13 mouse cellular contexts compared by ENCODE assay signal in genomic region chr8:79606225-79606624, GRCm38 (mm10). TPM values are rescaled to one million over a fixed set of nuclear protein-coding genes. Genes with fewer than 3 reads are reported as not detected.
A peak's percentile ranks its signal among the peaks of the same experiment; 100 is the strongest.
DNase-seq lines count a peak whose midpoint lies in the region; ATAC-seq and TF ChIP-seq lines count a peak whose summit lies in the region.
"Had no signal": no experiment of that assay in that cellular context is flagged by ENCODE, and none has a peak within 500 bp of the region (broad histone marks: within the 10 kb centered on the region; RNA-seq: fewer than 3 reads in every experiment).

No protein-coding gene starts in this region.

- no peaks in the 10 kb centered on the region for H3K36me3 ChIP-seq in kidney, adult 2 months (ENCODE audit: control insufficient read depth, insufficient read depth, low read length)
- no peaks in the 10 kb centered on the region for H3K36me3 ChIP-seq in thymus, adult 2 months (ENCODE audit: control insufficient read depth, insufficient read depth, low read length)
- H3K36me3 ChIP-seq: hindbrain, embryonic 12.5 days; midbrain, embryonic 13.5 days; neural tube, embryonic 13.5 days had no signal

- POLR2A ChIA-PET in Patski (lab: Charles Lee) = no interaction called here

- 0 out of 2 replicates have a peak, but pooled peaks have one; percentile 14 for TF ChIP-seq CTCF in kidney, adult 2 months (conservative IDR thresholded peaks at IDR 0.05; ENCODE audit: insufficient read depth, insufficient read length, low read depth, low read length)
- no peak for TF ChIP-seq CTCF in thymus, adult 2 months (IDR thresholded peaks at IDR 0.05; ENCODE audit: borderline replicate concordance, control insufficient read depth, extremely low read depth, insufficient read depth, low read length, poor library complexity)
- TF ChIP-seq CTCF in Patski (IDR thresholded peaks at IDR 0.05) = peak; percentile 60

- TF ChIP-seq POLR2A in kidney, adult 2 months (IDR thresholded peaks at IDR 0.05; ENCODE audit: low read depth, low read length) = no peak
- no peak for TF ChIP-seq POLR2A in thymus, adult 2 months (IDR thresholded peaks at IDR 0.05; ENCODE audit: control insufficient read depth, extremely low read depth, insufficient read depth, low read length, poor library complexity)

- no peaks in the 10 kb centered on the region for H3K27me3 ChIP-seq in kidney, adult 2 months (replicated peaks; ENCODE audit: control insufficient read depth, insufficient read depth, low read length)
- H3K27me3 ChIP-seq in thymus, adult 2 months (ENCODE audit: control insufficient read depth, insufficient read depth, low read length) = no peaks in the 10 kb centered on the region
- H3K27me3 ChIP-seq in Patski = no peaks in the 10 kb centered on the region
- H3K27me3 ChIP-seq: hindbrain, embryonic 12.5 days; midbrain, embryonic 13.5 days; neural tube, embryonic 13.5 days had no signal

- CTCF ChIA-PET in Patski (lab: Charles Lee) = interaction anchor here (1.1 to 1.2 kb wide), 2 partner anchors 10 to 19 kb away, joined by 3 to 4 read pairs; no protein-coding TSS in a partner anchor

- no peak overlapping the region for H3K4me3 ChIP-seq in kidney, adult 2 months (ENCODE audit: insufficient read depth, low read depth, low read length)
- H3K4me3 ChIP-seq in thymus, adult 2 months (ENCODE audit: control insufficient read depth, insufficient read depth, low read length) = no peak overlapping the region
- H3K4me3 ChIP-seq: hindbrain, embryonic 12.5 days; midbrain, embryonic 13.5 days; neural tube, embryonic 13.5 days had no signal

- ATAC-seq in Patski = no peak
- ATAC-seq: activated CD4-positive, CD25-positive, alpha-beta regulatory T cell, adult 4 months; midbrain, embryonic 13.5 days had no signal

- H3K4me1 ChIP-seq in kidney, adult 2 months (ENCODE audit: control insufficient read depth, insufficient read depth, low read length) = no peaks in the 10 kb centered on the region
- no peaks in the 10 kb centered on the region for H3K4me1 ChIP-seq in thymus, adult 2 months (replicated peaks; ENCODE audit: control insufficient read depth, insufficient read depth, low read length)
- H3K4me1 ChIP-seq: hindbrain, embryonic 12.5 days; midbrain, embryonic 13.5 days; neural tube, embryonic 13.5 days had no signal

- DNase-seq in kidney, adult 2 months = no peak
- DNase-seq in kidney, adult 11 months = no peak
- DNase-seq in thymus, adult 2 months = peak; percentile 15
- DNase-seq in thymus, postnatal 10 days (ENCODE audit: low spot score in 2 of 2) = no peak
- DNase-seq in Patski (ENCODE audit: low read depth, low spot score) = no peak
- peak; percentile 57 for DNase-seq in thymus, postnatal 4 days
- DNase-seq in right cerebral cortex, postnatal 4 days = no peak
- DNase-seq: gastrocnemius, postnatal 36 days; right cerebral cortex, postnatal 25 days had no signal

- in situ Hi-C loops in Patski (cut with MboI; ENCODE audit: low pct_unique_long_range_greater_than_20kb) = no loop called here

- no peak overlapping the region for H3K27ac ChIP-seq in kidney, adult 2 months (ENCODE audit: insufficient read depth, low read depth, low read length)
- no peak overlapping the region for H3K27ac ChIP-seq in thymus, adult 2 months (ENCODE audit: control insufficient read depth, insufficient read depth, low read length)
- H3K27ac ChIP-seq: hindbrain, embryonic 12.5 days; midbrain, embryonic 13.5 days; neural tube, embryonic 13.5 days had no signal

RNA-seq across cellular contexts. Expression of gene Otud4, which starts 33.2 kb away (rescaled TPM):
- 14.0 and 19.1 TPM in 2 replicates for polyA plus RNA-seq in kidney, adult 2 months (2012; rRNA removed)
- polyA plus RNA-seq in thymus, adult 2 months (2012; rRNA removed) = 55.1 and 57.4 TPM in 2 replicates
- polyA plus RNA-seq in Patski (2021) = 32.6 TPM

Comparison
In these comparisons a context has a peak if more than half of its experiments do, and no peak if none do; other contexts are left out.
1. DNase-seq: peak in thymus, adult 2 months (single experiment) and thymus, postnatal 4 days (single experiment); none in kidney, adult 2 months (single experiment), kidney, adult 11 months (single experiment), thymus, postnatal 10 days (0 of 2), Patski (single experiment) and right cerebral cortex, postnatal 4 days (single experiment).